Mouse (Mus musculus) kidney, embryonic 15.5 days (tissue): Measurements from ENCODE around the gene Pcsk2. TPM values are rescaled to one million over a fixed set of nuclear protein-coding genes. Genes with fewer than 3 reads are reported as not detected.

Source experiments
- ATAC-seq: fragments of 200-750 bp; cut with Nextera tagmentation; replicated peaks from 2 replicates; pipeline ENCODE4 v1.8.0; 2017; ENCODE audit warnings: moderate TSS enrichment; ENCODE audit not compliant: low FRiP score
- H3K27ac ChIP-seq: fragments of 300-500 bp; sonication (generic); 2 replicates; pipeline ENCODE4 v1.5.1; 2015; ENCODE audit warnings: mild to moderate bottlenecking, inconsistent platforms
- H3K27me3 ChIP-seq: fragments of 300-500 bp; sonication (generic); 2 replicates; pipeline ENCODE4 v1.6.1; 2015; ENCODE audit warnings: inconsistent platforms
- H3K36me3 ChIP-seq: fragments of 300-500 bp; sonication (generic); 2 replicates; pipeline ENCODE4 v1.6.1; 2015; ENCODE audit warnings: inconsistent platforms
- H3K4me1 ChIP-seq: fragments of 300-500 bp; sonication (generic); 2 replicates; pipeline ENCODE4 v1.6.1; 2015; ENCODE audit warnings: inconsistent platforms
- H3K4me2 ChIP-seq: fragments of 300-500 bp; sonication (generic); 2 replicates; pipeline ENCODE4 v1.6.1; 2015; ENCODE audit warnings: moderate library complexity, mild to moderate bottlenecking, inconsistent platforms
- H3K4me3 ChIP-seq: fragments of 300-500 bp; sonication (generic); replicated peaks from 2 replicates; pipeline ENCODE4 v1.5.1; 2015; ENCODE audit warnings: mild to moderate bottlenecking, inconsistent platforms
- H3K9ac ChIP-seq: fragments of 300-500 bp; sonication (generic); 2 replicates; pipeline ENCODE4 v1.6.1; 2015; ENCODE audit warnings: mild to moderate bottlenecking, inconsistent platforms
- H3K9me3 ChIP-seq: fragments of 300-500 bp; sonication (generic); replicated peaks from 2 replicates; pipeline ENCODE4 v1.6.1; 2016; ENCODE audit warnings: inconsistent platforms
- WGBS: fragments of 180-500 bp; shearing (Covaris S2); methylation state at CpG from one replicate; pipeline ENCODE4 v1.1.7; 2015; ENCODE audit warnings: mixed read lengths; 5-methylcytosine and 5-hydroxymethylcytosine counted together
- polyA plus RNA-seq: library from polyadenylated mRNA; unstranded; fragments of >200 nt; fragmentation: Nextera tagmentation; extraction: Ambion mirVana; gene quantifications from 2 replicates; pipeline ENCODE4 v1.2.1, GENCODE M21; 2015

Gene Pcsk2
- polyA plus RNA-seq, 1 experiment from 2014 or later: 1.9 TPM

GRCm38 (mm10) chr2:143847291-143847690 lies 301.3 kb downstream of the Pcsk2 start:
- no peaks in the 10 kb centered on the region for H3K9me3 ChIP-seq
- H3K36me3 ChIP-seq: no peaks in the 10 kb centered on the region
- no peak overlapping the region for H3K4me2 ChIP-seq
- no peak for ATAC-seq
- no peak overlapping the region for H3K9ac ChIP-seq
- WGBS: 54% methylated on average over 3 of the region's 3 CpGs
- peaks cover 4% of the 10 kb centered on the region; the same call in 1 of the 2 replicates for H3K4me1 ChIP-seq
- H3K4me3 ChIP-seq: no peak overlapping the region
- H3K27ac ChIP-seq: no peak overlapping the region
- no peaks in the 10 kb centered on the region for H3K27me3 ChIP-seq

- Histone ChIP-seq H3K4me2 (no peak overlapping the region), H3K4me3 (no peak overlapping the region), H3K27ac (no peak overlapping the region), H3K9ac (no peak overlapping the region), H3K27me3 (no peaks in the 10 kb centered on the region), H3K36me3 (no peaks in the 10 kb centered on the region), H3K9me3 (no peaks in the 10 kb centered on the region), H3K4me1 (peaks cover 4% of the 10 kb centered on the region; the same call in 1 of the 2 replicates)
- WGBS: 83% methylated on average over 12 of the region's 12 CpGs
- no peak for ATAC-seq
Measured at GRCm38 (mm10) chr2:143851354-143852221, 305.6 kb downstream of the Pcsk2 start.

- no peaks in the 10 kb centered on the region for H3K27me3 ChIP-seq
- no peak for ATAC-seq
- H3K36me3 ChIP-seq: no peaks in the 10 kb centered on the region
- 51% methylated on average over 18 of the region's 18 CpGs for WGBS
- no peak overlapping the region for H3K4me3 ChIP-seq
- no peak overlapping the region for H3K4me2 ChIP-seq
- no peaks in the 10 kb centered on the region; the same call in 1 of the 2 replicates for H3K4me1 ChIP-seq
- H3K9ac ChIP-seq: no peak overlapping the region
- no peaks in the 10 kb centered on the region for H3K9me3 ChIP-seq
- H3K27ac ChIP-seq: no peak overlapping the region
Measured at GRCm38 (mm10) chr2:143852295-143853275, 306.6 kb downstream of the Pcsk2 start.

- Histone ChIP-seq H3K9me3 (no peaks in the 10 kb centered on the region), H3K4me3 (no peak overlapping the region), H3K27ac (no peak overlapping the region), H3K36me3 (no peaks in the 10 kb centered on the region), H3K4me1 (no peaks in the 10 kb centered on the region; the same call in 1 of the 2 replicates), H3K9ac (no peak overlapping the region), H3K4me2 (no peak overlapping the region), H3K27me3 (no peaks in the 10 kb centered on the region)
- ATAC-seq: 0 out of 2 replicates have a peak, but pooled peaks have one; percentile 29
- 69% methylated on average over 4 of the region's 4 CpGs for WGBS
Measured at GRCm38 (mm10) chr2:143853447-143853846, 307.5 kb downstream of the Pcsk2 start.

GRCm38 (mm10) chr2:143859166-143859565 lies 313.2 kb downstream of the Pcsk2 start:
- H3K4me2 ChIP-seq: no peak overlapping the region
- H3K27me3 ChIP-seq: no peaks in the 10 kb centered on the region; the same call in 1 of the 2 replicates
- H3K4me3 ChIP-seq: no peak overlapping the region
- no peak overlapping the region for H3K9ac ChIP-seq
- no peak for ATAC-seq
- H3K4me1 ChIP-seq: peaks cover 13% of the 10 kb centered on the region
- 82% methylated on average over 2 of the region's 2 CpGs for WGBS
- no peak overlapping the region for H3K27ac ChIP-seq
- H3K36me3 ChIP-seq: no peaks in the 10 kb centered on the region
- H3K9me3 ChIP-seq: no peaks in the 10 kb centered on the region

GRCm38 (mm10) chr2:143862484-143863231 lies 316.7 kb downstream of the Pcsk2 start, which contains the start of gene Bfsp1:
Bfsp1 (minus strand) TSS chr2:143863173.
- no peaks in the 10 kb centered on the region for H3K9me3 ChIP-seq
- H3K4me2 ChIP-seq: peak within 1 kb of the TSS; percentile 83
- peaks cover 16% of the 10 kb centered on the region for H3K4me1 ChIP-seq
- H3K4me3 ChIP-seq: peak within 1 kb of the TSS; percentile 49
- WGBS: 4% methylated on average over 86 of the region's 86 CpGs
- H3K36me3 ChIP-seq: no peaks in the 10 kb centered on the region
- no peaks in the 10 kb centered on the region; the same call in 1 of the 2 replicates for H3K27me3 ChIP-seq
- 0 out of 2 replicates have a peak within 1 kb of the TSS, but pooled peaks have one; percentile 1 for H3K27ac ChIP-seq
- peak within 1 kb of the TSS; percentile 67 for H3K9ac ChIP-seq
- peak; percentile 80 for ATAC-seq

GRCm38 (mm10) chr2:143864600-143864999 lies 318.6 kb downstream of the Pcsk2 start:
- Histone ChIP-seq H3K27ac (no peak overlapping the region), H3K4me1 (peaks cover 16% of the 10 kb centered on the region), H3K36me3 (no peaks in the 10 kb centered on the region), H3K9me3 (no peaks in the 10 kb centered on the region), H3K4me2 (no peak overlapping the region), H3K27me3 (no peaks in the 10 kb centered on the region; the same call in 1 of the 2 replicates), H3K4me3 (no peak overlapping the region), H3K9ac (no peak overlapping the region)
- no peak for ATAC-seq
- WGBS: 45% methylated on average over 8 of the region's 8 CpGs
